Mouse (Mus musculus) stomach, embryonic 15.5 days (tissue): ENCODE results near the gene Lrrc39. TPM values are rescaled to one million over a fixed set of nuclear protein-coding genes. Genes with fewer than 3 reads are reported as not detected.

Experiments
- ATAC-seq: fragments of 200-750 bp; cut with Nextera tagmentation; 2 replicates; pipeline ENCODE4 v1.8.0; 2017; ENCODE audit warnings: low read depth, moderate number of reproducible peaks, moderate TSS enrichment; ENCODE audit not compliant: insufficient read depth, low FRiP score
- H3K27ac ChIP-seq: fragments of 300-500 bp; sonication (generic); 2 replicates; pipeline ENCODE4 v1.5.1; 2015; ENCODE audit warnings: mild to moderate bottlenecking, inconsistent platforms
- H3K27me3 ChIP-seq: fragments of 300-500 bp; sonication (generic); replicated peaks from 2 replicates; pipeline ENCODE4 v1.6.1; 2015; ENCODE audit warnings: inconsistent platforms
- H3K36me3 ChIP-seq: fragments of 300-500 bp; sonication (generic); 2 replicates; pipeline ENCODE4 v1.6.1; 2015; ENCODE audit warnings: inconsistent platforms
- H3K4me1 ChIP-seq: fragments of 300-500 bp; sonication (generic); 2 replicates; pipeline ENCODE4 v1.6.1; 2015; ENCODE audit warnings: inconsistent platforms
- H3K4me2 ChIP-seq: fragments of 300-500 bp; sonication (generic); 2 replicates; pipeline ENCODE4 v1.6.1; 2015; ENCODE audit warnings: mild to moderate bottlenecking, inconsistent platforms
- H3K4me3 ChIP-seq: fragments of 300-500 bp; sonication (generic); replicated peaks from 2 replicates; pipeline ENCODE4 v1.5.1; 2015; ENCODE audit warnings: inconsistent platforms
- H3K9ac ChIP-seq: fragments of 300-500 bp; sonication (generic); 2 replicates; pipeline ENCODE4 v1.6.1; 2015; ENCODE audit warnings: inconsistent platforms
- H3K9me3 ChIP-seq: fragments of 300-500 bp; sonication (generic); 2 replicates; pipeline ENCODE4 v1.6.1; 2016; ENCODE audit warnings: inconsistent platforms
- WGBS: fragments of 180-500 bp; shearing (Covaris S2); methylation state at CpG from one replicate; pipeline ENCODE4 v1.1.7; 2015; 5-methylcytosine and 5-hydroxymethylcytosine counted together
- polyA plus RNA-seq: library from polyadenylated mRNA; unstranded; fragments of >200 nt; fragmentation: Nextera tagmentation; extraction: Ambion mirVana; gene quantifications from 2 replicates; pipeline ENCODE4 v1.2.1, GENCODE M21; 2015

Gene Lrrc39
- polyA plus RNA-seq, 1 experiment from 2014 or later = 1.5 TPM

GRCm38 (mm10) chr3:116615318-116616068 lies 52.7 kb downstream of the Lrrc39 start:
- Histone ChIP-seq H3K9ac (no peak overlapping the region), H3K9me3 (no peaks in the 10 kb centered on the region), H3K27ac (no peak overlapping the region), H3K4me2 (no peak overlapping the region), H3K36me3 (peaks cover 13% of the 10 kb centered on the region; the same call in 1 of the 2 replicates), H3K27me3 (no peaks in the 10 kb centered on the region), H3K4me3 (no peak overlapping the region), H3K4me1 (no peaks in the 10 kb centered on the region)
- WGBS = 84% methylated on average over 8 of the region's 8 CpGs
- ATAC-seq = no peak

- Histone ChIP-seq H3K4me2 (no peak overlapping the region), H3K4me1 (no peaks in the 10 kb centered on the region), H3K9me3 (no peaks in the 10 kb centered on the region), H3K4me3 (no peak overlapping the region), H3K9ac (no peak overlapping the region), H3K27me3 (no peaks in the 10 kb centered on the region), H3K27ac (no peak overlapping the region), H3K36me3 (peaks cover 26% of the 10 kb centered on the region; the same call in 1 of the 2 replicates)
- ATAC-seq = no peak
- WGBS = 61% methylated on average over 6 of the region's 6 CpGs
These were observed 56.1 kb downstream of the Lrrc39 start for GRCm38 (mm10) chr3:116618855-116619254.

GRCm38 (mm10) chr3:116620636-116621370 lies 58.0 kb downstream of the Lrrc39 start:
- Histone ChIP-seq H3K4me2 (no peak overlapping the region), H3K4me3 (no peak overlapping the region), H3K4me1 (no peaks in the 10 kb centered on the region), H3K27ac (no peak overlapping the region), H3K36me3 (peaks cover 22% of the 10 kb centered on the region; the same call in 1 of the 2 replicates), H3K9ac (no peak overlapping the region), H3K27me3 (no peaks in the 10 kb centered on the region), H3K9me3 (no peaks in the 10 kb centered on the region)
- no peak for ATAC-seq
- WGBS = 89% methylated on average over 7 of the region's 7 CpGs

GRCm38 (mm10) chr3:116622641-116623040 lies 59.9 kb downstream of the Lrrc39 start:
- H3K9me3 ChIP-seq = no peaks in the 10 kb centered on the region
- H3K27me3 ChIP-seq = no peaks in the 10 kb centered on the region
- 93% methylated on average over 7 of the region's 7 CpGs for WGBS
- H3K27ac ChIP-seq = no peak overlapping the region
- no peak overlapping the region for H3K9ac ChIP-seq
- no peak for ATAC-seq
- peaks cover 22% of the 10 kb centered on the region; the same call in 1 of the 2 replicates for H3K36me3 ChIP-seq
- H3K4me1 ChIP-seq = no peaks in the 10 kb centered on the region
- no peak overlapping the region for H3K4me3 ChIP-seq
- no peak overlapping the region for H3K4me2 ChIP-seq

GRCm38 (mm10) chr3:116631459-116631858 lies 68.7 kb downstream of the Lrrc39 start:
- Histone ChIP-seq H3K27ac (no peak overlapping the region), H3K4me2 (no peak overlapping the region), H3K9me3 (no peaks in the 10 kb centered on the region), H3K4me3 (no peak overlapping the region), H3K36me3 (peaks cover 37% of the 10 kb centered on the region), H3K27me3 (no peaks in the 10 kb centered on the region), H3K9ac (no peak overlapping the region), H3K4me1 (no peaks in the 10 kb centered on the region)
- 68% methylated on average over 1 of the region's 1 CpGs for WGBS
- no peak for ATAC-seq

Other genes with a start within 250 kb of the Lrrc39 start
- gene Cdc14a, start 138.9 kb upstream of the Lrrc39 start, polyA plus RNA-seq = 9.1 and 9.2 TPM in 2 replicates
- gene Rtca, start 54.8 kb upstream of the Lrrc39 start, polyA plus RNA-seq = 60.1 and 66.8 TPM in 2 replicates
- gene Dbt, start 49.9 kb upstream of the Lrrc39 start, polyA plus RNA-seq = 22.2 and 27.9 TPM in 2 replicates
- gene Sass6, start 32.0 kb downstream of the Lrrc39 start, polyA plus RNA-seq = 20.5 and 20.7 TPM in 2 replicates
- 28.4 and 29.8 TPM in 2 replicates for gene Trmt13, start 51.6 kb downstream of the Lrrc39 start, polyA plus RNA-seq
- gene Mfsd14a, start 99.7 kb downstream of the Lrrc39 start, polyA plus RNA-seq = 79.5 and 86.6 TPM in 2 replicates
- gene Gm43191, start 118.3 kb downstream of the Lrrc39 start, polyA plus RNA-seq = 0.61 TPM in 1 of 2 replicates, not detected in the other
- 21.5 and 22.3 TPM in 2 replicates for gene Slc35a3, start 149.9 kb downstream of the Lrrc39 start, polyA plus RNA-seq
- 13.8 and 14.0 TPM in 2 replicates for gene Agl, start 245.2 kb downstream of the Lrrc39 start, polyA plus RNA-seq